Mouse (Mus musculus) Patski (cell line): ENCODE measurements around the gene 2310022B05Rik. TPM values are rescaled to one million over a fixed set of nuclear protein-coding genes. Genes with fewer than 3 reads are reported as not detected.

Experiments used
- ATAC-seq: fragments of 100-300 bp; one replicate; pipeline ENCODE4 v1.8.0; 2021
- CTCF ChIA-PET: fragments of 350-600 bp; sonication (Branson Sonifier 250); formaldehyde crosslinking; loops from one replicate; lab custom pipeline; 2022; ENCODE audit warnings: inconsistent platforms; lab: Charles Lee
- POLR2A ChIA-PET: fragments of 350-600 bp; sonication (Branson Sonifier 250); formaldehyde crosslinking; loops from one replicate; lab custom pipeline; 2022; ENCODE audit warnings: antibody characterized with exemption, inconsistent platforms; lab: Charles Lee
- DNase-seq: peaks from one replicate; pipeline ENCODE4 v3.0.0-alpha.2; 2011; ENCODE audit warnings: low read depth, low spot score
- H3K27me3 ChIP-seq: fragments of 371-371 bp; one replicate; pipeline ENCODE4 v1.5.1; 2021
- CTCF ChIP-seq: fragments of 100-300 bp; IDR thresholded peaks from one replicate; pipeline ENCODE4 v1.5.1; 2021
- in situ Hi-C: fragments of 300-500 bp; cut with MboI; formaldehyde crosslinking; loops from 3 replicates; pipeline ENCODE4 v1.11.1; 2018; ENCODE audit warnings: low pct_unique_long_range_greater_than_20kb, mixed read lengths
- polyA plus RNA-seq: library from polyadenylated mRNA; unstranded; gene quantifications from one replicate; pipeline ENCODE4 v1.2.3, GENCODE M21; 2021

Gene 2310022B05Rik
- 84.9 TPM for polyA plus RNA-seq

DNA sequence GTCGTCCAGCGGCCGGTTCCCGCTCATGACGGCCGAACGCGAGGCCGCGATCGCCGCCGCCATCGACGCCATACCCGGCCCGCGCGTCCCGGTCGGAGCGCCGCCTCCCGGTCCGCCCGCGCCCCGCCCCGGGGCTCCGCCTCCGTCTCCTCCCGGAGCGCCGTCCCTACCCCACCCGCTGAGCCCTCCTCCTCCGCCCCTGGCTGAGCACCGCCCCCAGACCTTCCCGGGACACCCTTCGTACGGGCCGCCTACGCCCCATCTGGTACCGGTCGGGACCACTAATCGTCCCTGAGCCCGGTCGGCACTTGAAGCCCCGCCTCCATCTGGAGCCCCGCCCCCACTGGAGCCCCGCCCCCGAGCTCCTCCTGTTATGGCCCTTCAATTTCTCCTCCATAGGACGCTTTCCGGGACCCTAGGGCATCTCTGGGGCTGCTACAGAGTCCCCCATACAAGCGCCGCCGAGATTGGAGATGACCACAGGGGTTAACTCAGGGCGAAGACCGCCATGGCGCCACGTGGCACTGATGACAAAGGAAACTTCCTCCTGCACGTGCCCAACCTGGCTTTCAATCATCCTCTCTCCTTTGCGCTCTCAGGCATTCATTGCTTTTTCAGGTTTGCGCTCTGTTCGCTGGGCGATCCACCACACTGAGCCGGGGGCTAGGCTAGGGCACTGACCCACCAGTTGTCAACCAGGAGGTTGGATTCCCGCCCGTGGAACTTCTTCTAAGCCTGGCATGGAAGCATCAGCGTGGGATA, at the start of gene 2310022B05Rik:
2310022B05Rik (minus strand) TSS at position 258 of the 762 bp plus-strand sequence.
- no peak for DNase-seq
- POLR2A ChIA-PET = no interaction called here
- no peaks in the 10 kb centered on the region for H3K27me3 ChIP-seq
- no peak for TF ChIP-seq CTCF
- ATAC-seq = peak; percentile 80
- in situ Hi-C loops = no loop called here
- CTCF ChIA-PET = no interaction called here

GRCm38 (mm10) chr8:124705823-124706222, 42.7 kb upstream of the 2310022B05Rik start:
- CTCF ChIA-PET = no interaction called here
- in situ Hi-C loops = no loop called here
- no peak for TF ChIP-seq CTCF
- POLR2A ChIA-PET = no interaction called here
- H3K27me3 ChIP-seq = no peaks in the 10 kb centered on the region
- ATAC-seq (no peak), DNase-seq (no peak)

DNA sequence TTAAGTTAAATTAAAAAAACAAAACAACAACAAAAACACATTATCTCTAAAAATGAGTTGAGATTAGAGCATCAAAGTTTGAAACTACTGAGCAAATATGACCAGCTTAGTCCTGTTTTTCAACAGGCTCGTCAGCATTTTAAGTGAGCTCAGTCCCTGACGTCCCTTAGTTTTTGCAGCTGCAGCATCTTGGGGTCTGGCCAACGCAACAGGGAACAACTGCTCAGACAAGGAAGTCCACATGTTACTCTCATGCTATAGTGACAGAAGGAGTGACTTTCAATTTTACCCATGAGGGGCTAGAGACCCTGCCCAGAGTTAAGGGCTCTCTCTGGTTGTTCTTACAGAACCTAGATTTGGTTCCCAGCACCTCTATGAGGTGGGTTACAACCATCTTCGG, 41.2 kb upstream of the 2310022B05Rik start:
- ChIA-PET POLR2A (interaction anchor here (1.0 kb wide), 1 partner anchor 14 kb away, joined by 3 read pairs; no protein-coding TSS in a partner anchor), CTCF (no interaction called here)
- in situ Hi-C loops = no loop called here
- no peak for TF ChIP-seq CTCF
- no peaks in the 10 kb centered on the region for H3K27me3 ChIP-seq
- DNase-seq (no peak), ATAC-seq (no peak)

DNA sequence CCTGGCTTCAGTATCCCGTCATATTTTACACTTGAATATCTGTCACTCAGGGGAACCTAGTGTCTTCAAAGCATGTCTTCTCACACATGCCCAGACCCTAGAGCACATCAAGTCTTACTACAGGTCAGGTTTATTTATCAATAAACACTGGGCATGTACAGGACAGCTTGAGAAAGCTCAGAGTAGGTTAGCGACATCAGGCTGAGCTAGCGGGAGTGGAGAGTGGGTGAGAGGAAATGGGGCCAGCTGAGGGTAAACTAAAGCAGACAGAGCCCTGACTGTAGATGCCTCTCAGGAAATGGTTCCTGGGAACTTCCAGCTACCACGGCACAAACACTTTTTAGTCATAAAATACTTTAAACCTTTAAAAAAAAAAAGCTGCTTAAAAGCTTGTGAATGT, 40.4 kb upstream of the 2310022B05Rik start:
- no peak for TF ChIP-seq CTCF

DNA sequence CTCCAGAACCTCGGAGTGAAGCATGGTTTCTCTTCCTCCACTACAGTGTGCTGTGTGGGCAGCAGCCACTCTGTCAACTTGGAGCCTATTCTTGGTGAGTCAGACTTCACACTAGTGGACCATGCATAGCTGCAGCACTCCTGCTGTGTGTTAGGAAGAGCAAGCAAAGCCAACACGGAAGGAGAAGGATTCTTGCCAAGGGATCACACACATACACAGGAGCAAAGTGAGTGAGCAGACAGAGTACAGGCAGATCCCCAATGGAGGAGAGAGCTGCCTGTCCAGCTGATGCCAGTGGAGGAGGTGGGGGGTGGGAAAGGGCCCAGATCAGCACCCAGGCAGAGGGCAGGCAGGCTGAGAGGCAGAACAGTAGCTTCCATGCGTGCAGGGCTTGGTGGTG, 39.0 kb upstream of the 2310022B05Rik start:
- ChIA-PET POLR2A (interaction anchor here (0.6 kb wide), 1 partner anchor 8 kb away, joined by 5 read pairs; no protein-coding TSS in a partner anchor), CTCF (no interaction called here)
- no peaks in the 10 kb centered on the region for H3K27me3 ChIP-seq
- in situ Hi-C loops = no loop called here
- ATAC-seq (peak; percentile 44), DNase-seq (no peak)
- no peak for TF ChIP-seq CTCF

More for the DNA sequence above, 40.4 kb upstream of the 2310022B05Rik start:
- ChIA-PET POLR2A (no interaction called here), CTCF (interaction anchor here (1.0 kb wide), 1 partner anchor 18 kb away, joined by 4 read pairs; no protein-coding TSS in a partner anchor)
- H3K27me3 ChIP-seq = no peaks in the 10 kb centered on the region
- in situ Hi-C loops = no loop called here
- DNase-seq = no peak
- no peak for ATAC-seq

DNA sequence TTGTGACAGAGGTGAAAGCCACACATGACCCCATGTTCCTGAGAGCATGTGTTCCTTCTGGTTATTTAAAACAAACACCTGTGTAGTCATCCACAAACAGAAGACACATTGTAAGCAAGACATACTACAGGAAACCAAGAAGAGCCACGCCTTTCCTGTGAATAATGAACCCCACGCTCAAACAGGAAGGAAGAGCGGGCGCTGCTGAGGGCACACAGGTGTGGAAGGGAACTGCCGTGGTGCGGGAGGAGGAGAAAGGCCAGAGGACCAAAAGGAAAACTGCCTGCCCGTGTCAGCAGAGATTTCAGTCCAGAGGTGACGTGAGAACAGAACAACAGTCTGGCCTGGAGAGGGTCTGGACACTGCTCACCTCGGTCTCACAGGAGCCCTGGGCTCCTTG, 37.9 kb upstream of the 2310022B05Rik start:
- in situ Hi-C loops = no loop called here

DNA sequence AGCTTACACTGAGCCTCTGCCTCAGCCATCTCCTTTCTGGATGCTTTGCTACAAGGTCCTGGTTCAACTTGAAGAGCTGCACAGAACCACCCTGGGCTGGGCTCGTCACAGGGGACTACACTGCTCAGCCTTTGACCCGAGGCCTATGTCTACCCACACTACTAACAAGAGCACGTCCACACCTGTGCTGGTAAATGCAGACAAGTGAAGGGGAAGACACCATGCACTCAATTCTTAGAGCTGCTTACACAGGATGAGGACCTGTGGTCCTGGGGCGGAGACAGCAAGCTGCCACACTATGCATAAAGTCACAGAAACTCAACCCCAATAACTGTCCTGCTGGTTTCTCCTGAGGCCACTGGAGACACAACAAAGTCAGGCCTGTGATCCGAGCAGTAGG, 37.1 kb upstream of the 2310022B05Rik start:
- POLR2A ChIA-PET = no interaction called here
- H3K27me3 ChIP-seq = no peaks in the 10 kb centered on the region
- no peak for TF ChIP-seq CTCF
- CTCF ChIA-PET = no interaction called here
- no peak for DNase-seq
- no peak for ATAC-seq
- in situ Hi-C loops = no loop called here

More for the DNA sequence above, 37.9 kb upstream of the 2310022B05Rik start:
- ChIA-PET POLR2A (no interaction called here), CTCF (no interaction called here)
- TF ChIP-seq CTCF = no peak
- ATAC-seq (no peak), DNase-seq (no peak)
- no peaks in the 10 kb centered on the region for H3K27me3 ChIP-seq

DNA sequence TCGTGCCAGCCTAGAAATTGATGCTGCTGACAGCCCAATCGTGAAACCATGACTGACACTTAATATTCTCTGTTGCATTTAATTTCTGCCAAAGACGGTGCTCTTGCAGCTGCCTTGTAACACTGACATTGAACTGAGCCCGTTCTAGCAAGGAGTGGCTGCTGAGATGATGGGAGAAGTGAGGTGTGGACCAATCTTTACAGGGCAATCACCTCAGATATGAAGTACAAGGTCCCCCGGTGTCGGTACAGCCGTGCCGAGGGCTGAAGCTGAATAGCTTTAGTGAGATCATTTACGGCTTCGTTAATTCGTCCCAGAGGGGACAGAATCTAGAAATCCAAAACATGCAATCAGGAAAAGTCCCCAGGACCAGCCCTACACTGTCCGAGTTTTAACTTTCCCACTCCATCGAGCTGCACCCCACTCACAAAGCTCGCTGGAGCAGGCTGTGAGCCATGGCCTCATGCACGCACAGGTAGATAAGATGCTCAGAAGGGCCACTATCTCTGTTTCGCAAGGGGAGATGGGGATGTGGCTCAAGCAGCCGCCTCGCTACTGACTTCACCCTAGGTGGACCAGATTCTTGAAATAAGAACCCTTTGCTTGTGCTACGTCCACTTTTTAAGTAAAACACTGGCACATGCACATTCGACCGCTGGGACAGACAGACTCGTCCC, 32.4 kb upstream of the 2310022B05Rik start:
- CTCF ChIA-PET = no interaction called here
- H3K27me3 ChIP-seq = no peaks in the 10 kb centered on the region
- no peak for TF ChIP-seq CTCF
- no peak for DNase-seq
- in situ Hi-C loops = no loop called here
- ATAC-seq = no peak
- POLR2A ChIA-PET = no interaction called here

GRCm38 (mm10) chr8:124691706-124692105, 28.5 kb upstream of the 2310022B05Rik start:
- H3K27me3 ChIP-seq = no peaks in the 10 kb centered on the region
- ATAC-seq = no peak
- in situ Hi-C loops = no loop called here
- ChIA-PET CTCF (interaction anchor here (1.0 kb wide), 1 partner anchor 15 kb away, joined by 3 read pairs; no protein-coding TSS in a partner anchor), POLR2A (no interaction called here)
- DNase-seq = no peak
- TF ChIP-seq CTCF = no peak

- DNase-seq (no peak), ATAC-seq (no peak)
- H3K27me3 ChIP-seq = no peaks in the 10 kb centered on the region
- in situ Hi-C loops = no loop called here
- CTCF ChIA-PET = interaction anchor here (1.1 to 1.3 kb wide), 2 partner anchors 12 to 81 kb away, joined by 3 read pairs; no protein-coding TSS in a partner anchor
- no peak for TF ChIP-seq CTCF
- POLR2A ChIA-PET = no interaction called here
Measured at GRCm38 (mm10) chr8:124688899-124689298, 25.7 kb upstream of the 2310022B05Rik start.

- in situ Hi-C loops = no loop called here
- no peak for TF ChIP-seq CTCF
- POLR2A ChIA-PET = interaction anchor here (0.6 kb wide), 1 partner anchor 31 kb away, joined by 3 read pairs; no protein-coding TSS in a partner anchor
- CTCF ChIA-PET = interaction anchor here (0.8 to 2.6 kb wide), 3 partner anchors 8 to 74 kb away, joined by 3 to 8 read pairs (median 4); no protein-coding TSS in a partner anchor
- no peaks in the 10 kb centered on the region for H3K27me3 ChIP-seq
- DNase-seq (no peak), ATAC-seq (no peak)
Measured at GRCm38 (mm10) chr8:124682218-124682617, 19.0 kb upstream of the 2310022B05Rik start.
